Mouse (Mus musculus): Measurements from ENCODE around the gene Sh3bp5.
"Not testable (repeated sequence)": the region's sequence is repeated elsewhere in the genome, so short reads cannot be mapped to it uniquely, and the experiment has no call there.

Gene Sh3bp5

GRCm38 (mm10) chr14:31435930-31436693 lies at the start of gene Sh3bp5:
Gene Sh3bp5 (minus strand): TSS chr14:31436078.
- peak; percentile 91 to 96 for DNase-seq (ENCODE audit: low spot score in 2 of 2)

DNA sequence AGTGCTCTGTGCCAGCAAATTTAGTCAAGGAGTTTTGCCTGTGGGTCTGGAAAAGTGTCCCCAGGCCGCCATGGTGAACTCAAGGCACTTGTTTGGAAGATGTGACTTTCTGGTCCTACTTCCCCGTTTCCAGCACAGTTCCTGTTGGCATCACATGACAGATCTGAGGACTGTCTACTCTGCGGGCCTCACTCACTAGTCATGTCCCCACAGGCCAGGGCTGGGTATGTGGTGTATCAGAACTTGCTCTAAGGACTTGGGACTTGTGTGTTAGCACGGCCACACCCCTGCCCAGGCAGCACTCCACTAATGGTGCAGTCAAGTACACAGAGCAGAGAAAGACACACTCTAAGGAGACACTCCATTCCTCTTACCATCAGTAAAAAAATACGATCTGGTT lies 46.5 kb upstream of the Sh3bp5 start:
- no peak for DNase-seq (ENCODE audit: low spot score in 2 of 2)

DNA sequence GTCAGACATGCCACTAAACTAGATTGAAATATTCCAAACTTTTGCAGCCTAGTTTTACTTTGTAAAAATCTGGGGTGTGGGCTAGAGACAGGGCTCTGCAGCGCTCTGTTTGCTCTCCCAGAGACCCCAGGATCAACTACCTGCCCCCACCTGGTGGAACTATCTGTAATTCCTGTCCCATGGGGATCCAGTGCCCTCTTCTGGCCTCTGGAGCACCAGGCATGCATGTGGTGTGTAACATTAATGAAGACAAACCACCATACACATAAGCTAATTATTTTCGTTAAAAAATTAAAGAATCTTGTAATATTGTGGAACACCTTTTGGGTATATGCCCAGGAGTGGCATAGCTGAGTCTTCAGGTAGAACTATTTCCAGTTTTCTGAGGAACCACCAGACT lies 37.4 kb upstream of the Sh3bp5 start:
- DNase-seq (ENCODE audit: low spot score in 2 of 2): no peak

GRCm38 (mm10) chr14:31472451-31473061 lies 36.7 kb upstream of the Sh3bp5 start:
- peak; percentile 47 to 67 for DNase-seq (ENCODE audit: low spot score in 2 of 2)

DNA sequence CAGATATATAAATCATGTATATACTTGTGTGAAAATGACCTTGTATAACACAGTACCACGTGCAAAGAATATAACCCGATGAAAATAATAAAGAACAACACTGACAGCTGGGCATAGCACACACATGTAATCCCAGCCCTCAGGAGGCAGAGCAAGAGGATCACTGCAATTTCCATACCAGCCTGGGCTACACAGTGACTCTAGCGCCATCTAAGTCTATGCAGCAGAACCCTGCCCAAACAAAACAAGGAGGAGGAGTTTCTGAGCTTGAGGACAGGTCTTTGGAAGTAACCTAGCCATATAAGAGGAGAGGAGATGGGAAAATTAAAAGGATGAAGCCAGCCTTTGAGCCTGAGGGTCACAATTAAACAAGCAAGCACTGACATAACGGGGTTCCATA lies 33.8 kb upstream of the Sh3bp5 start:
- DNase-seq (ENCODE audit: low spot score in 2 of 2): no peak

DNA sequence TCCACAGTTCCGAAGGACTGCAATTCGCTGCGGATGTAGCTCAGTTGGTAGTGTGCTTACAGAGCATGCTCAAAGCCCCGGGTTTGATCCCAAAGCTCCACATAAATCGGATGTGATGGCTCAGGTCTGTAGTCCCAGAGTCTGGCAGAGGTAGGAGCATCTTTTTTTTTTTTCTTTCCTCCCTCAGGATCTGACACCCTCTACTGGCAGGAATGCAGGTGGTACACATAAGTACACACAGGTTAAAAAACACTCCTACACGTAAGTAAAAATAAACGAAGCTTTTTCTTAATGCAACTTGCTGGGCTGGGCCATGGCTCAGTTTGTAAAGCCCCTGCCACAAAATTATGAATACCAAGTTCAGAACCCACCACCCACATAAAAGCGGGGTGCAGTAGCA lies 28.3 kb upstream of the Sh3bp5 start:
- no peak for DNase-seq (ENCODE audit: low spot score in 2 of 2)

- DNase-seq (ENCODE audit: low spot score in 2 of 2): no peak
Observed at GRCm38 (mm10) chr14:31462886-31463285, 27.0 kb upstream of the Sh3bp5 start.

DNA sequence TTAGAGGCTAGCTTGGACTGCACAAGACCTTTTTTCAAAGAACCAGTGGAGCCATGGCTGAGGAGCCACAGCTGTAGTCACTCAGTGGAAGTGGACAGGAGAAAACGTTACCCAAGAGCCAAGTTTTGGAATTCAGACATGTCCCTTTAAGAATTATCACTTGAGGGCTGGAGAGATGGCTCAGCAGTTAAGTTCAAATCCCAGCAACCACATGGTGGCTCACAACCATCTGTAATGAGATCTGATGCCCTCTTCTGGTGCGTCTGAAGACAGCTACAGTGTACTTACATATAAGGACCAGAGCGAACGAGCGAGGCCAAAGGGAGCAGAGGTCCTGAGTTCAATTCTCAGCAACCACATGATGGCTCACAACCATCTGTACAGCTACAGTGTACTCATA lies 26.3 kb upstream of the Sh3bp5 start:
- DNase-seq (ENCODE audit: low spot score in 2 of 2): not testable (repeated sequence)

GRCm38 (mm10) chr14:31458006-31458405 lies 22.1 kb upstream of the Sh3bp5 start:
- no peak for DNase-seq (ENCODE audit: low spot score in 2 of 2)

- no peak for DNase-seq (ENCODE audit: low spot score in 2 of 2)
Observed at GRCm38 (mm10) chr14:31456064-31456721, 20.3 kb upstream of the Sh3bp5 start.

DNA sequence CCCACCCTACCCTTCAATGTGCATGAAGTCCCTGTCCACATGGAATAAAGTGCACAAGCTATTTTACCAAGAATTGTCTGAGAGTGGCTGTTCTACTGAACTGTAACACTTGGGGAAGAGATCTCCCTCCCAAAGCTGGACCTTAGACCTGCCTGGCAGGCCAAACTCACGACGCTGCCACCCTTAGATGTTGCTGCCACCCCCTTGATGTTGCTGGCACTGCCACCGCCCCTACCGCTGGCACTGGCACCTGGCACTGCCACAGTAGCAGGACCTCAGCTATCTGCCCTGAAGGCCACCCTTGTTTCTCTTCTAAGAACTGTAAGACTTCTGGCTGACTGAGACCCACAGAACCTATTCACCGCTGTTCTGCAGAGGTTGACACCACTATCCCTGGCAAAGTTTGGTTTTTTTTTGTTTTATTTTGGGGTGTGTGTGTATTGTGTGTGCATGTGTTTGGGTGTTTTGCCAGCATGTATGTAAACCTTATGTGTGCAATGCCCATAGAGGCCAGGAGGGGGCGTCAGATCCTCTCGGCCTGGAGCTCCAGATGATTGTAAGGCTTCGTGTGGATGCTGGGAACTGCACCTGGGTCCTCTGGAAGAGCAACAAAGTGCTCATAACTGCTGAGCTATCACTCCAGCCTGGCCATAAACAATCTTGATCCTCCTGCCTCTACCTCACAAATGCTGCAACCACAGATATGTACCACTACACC lies 19.1 kb upstream of the Sh3bp5 start:
- no peak for DNase-seq (ENCODE audit: low spot score in 2 of 2)

DNA sequence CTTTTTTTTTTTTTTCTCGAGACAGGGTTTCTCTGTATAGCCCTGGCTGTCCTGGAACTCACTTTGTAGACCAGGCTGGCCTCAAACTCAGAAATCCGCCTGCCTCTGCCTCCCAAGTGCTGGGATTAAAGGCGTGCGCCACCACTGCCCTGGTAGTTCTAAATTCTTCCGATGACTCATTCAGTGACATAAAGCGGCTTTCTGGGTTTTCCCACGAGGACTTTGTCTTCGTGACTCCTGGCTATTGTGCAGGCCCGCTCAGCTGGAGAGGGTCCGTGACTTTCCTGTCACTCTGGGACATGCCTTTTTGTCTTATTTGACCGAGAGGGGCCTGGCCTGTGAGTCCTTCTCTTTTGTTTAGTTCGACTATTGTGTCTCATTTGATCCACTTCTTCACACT lies 18.1 kb upstream of the Sh3bp5 start:
- DNase-seq (ENCODE audit: low spot score in 2 of 2): not testable (repeated sequence)

DNA sequence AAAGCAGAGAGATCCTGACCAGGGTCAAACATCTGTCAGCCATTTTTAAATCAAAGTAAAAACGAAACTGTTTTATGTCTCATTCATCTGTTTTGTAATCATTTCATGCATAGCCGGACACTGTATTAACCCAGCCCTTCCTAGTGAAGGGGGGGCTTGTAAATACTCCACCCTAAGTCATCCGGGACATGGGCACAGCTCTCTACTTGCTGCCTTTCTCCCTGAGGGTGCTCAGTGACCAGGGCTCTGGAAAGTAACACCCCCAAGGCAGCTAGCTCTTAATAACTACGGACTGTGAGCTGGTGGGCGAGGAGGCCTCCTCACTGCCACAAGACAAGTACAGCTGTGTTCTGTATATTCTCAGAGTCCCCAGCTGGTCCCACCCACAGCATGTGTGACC lies 13.1 kb upstream of the Sh3bp5 start:
- DNase-seq (ENCODE audit: low spot score in 2 of 2): no peak

DNA sequence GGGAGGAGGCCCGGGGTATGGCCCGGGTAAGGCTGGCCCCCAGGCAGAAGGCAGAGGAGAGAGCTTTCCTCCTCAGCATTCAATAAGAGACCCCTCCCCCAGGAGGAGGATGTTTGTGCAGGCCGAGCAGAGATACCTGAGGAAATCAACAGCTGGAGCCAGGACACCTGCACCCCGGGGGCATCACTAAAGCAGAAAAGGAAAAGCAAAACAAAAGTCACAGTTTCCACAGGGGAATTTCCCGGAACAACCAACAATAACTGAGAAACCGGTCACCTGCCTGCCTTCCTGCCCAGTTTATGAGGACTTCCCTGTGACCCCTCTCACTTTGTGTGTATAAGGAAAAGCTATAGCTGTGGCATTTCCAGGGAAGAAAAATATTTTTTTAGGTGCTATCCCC lies 7.7 kb upstream of the Sh3bp5 start:
- DNase-seq (ENCODE audit: low spot score in 2 of 2): no peak

GRCm38 (mm10) chr14:31440725-31441124 lies 4.8 kb upstream of the Sh3bp5 start:
- no peak for DNase-seq (ENCODE audit: low spot score in 2 of 2)

- no peak for DNase-seq (ENCODE audit: low spot score in 2 of 2)
Observed at GRCm38 (mm10) chr14:31440230-31440629, 4.4 kb upstream of the Sh3bp5 start.

GRCm38 (mm10) chr14:31439279-31439678 lies 3.4 kb upstream of the Sh3bp5 start:
- no peak for DNase-seq (ENCODE audit: low spot score in 2 of 2)

- DNase-seq (ENCODE audit: low spot score in 2 of 2): no peak
Observed at GRCm38 (mm10) chr14:31437826-31438529, 2.1 kb upstream of the Sh3bp5 start.

GRCm38 (mm10) chr14:31435018-31435915 lies 611 bp downstream of the Sh3bp5 start:
- no peak for DNase-seq (ENCODE audit: low spot score in 2 of 2)

DNA sequence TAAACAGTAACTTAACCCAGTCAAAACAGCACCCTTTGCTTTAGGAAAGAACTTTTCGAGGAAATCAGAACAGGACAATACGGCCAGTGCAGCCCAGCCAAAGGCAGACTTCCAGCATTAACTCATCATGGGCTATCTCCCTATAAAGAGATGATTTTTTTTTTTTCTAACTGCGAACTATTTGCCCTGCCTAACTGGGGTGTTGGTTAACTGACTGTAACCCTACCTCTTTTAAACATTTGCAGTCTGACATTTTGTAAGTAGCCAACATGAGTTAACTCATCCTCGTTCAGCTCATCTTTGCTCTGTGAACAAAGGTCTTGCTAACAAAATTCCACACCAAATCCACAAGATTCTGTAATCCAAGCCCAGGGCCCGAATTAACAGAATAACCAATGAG lies 1.5 kb downstream of the Sh3bp5 start:
- DNase-seq (ENCODE audit: low spot score in 2 of 2): no peak

Measured in natural killer cell, adult 2 months (primary cell).